Mouse (Mus musculus) ZHBTc4 (cell line): ENCODE data around the gene Ambra1.

Experiments
- DNase-seq: peaks from one replicate; pipeline ENCODE4 v3.0.0-alpha.2; 2011; ENCODE audit warnings: low read depth, low spot score

Gene Ambra1

DNA sequence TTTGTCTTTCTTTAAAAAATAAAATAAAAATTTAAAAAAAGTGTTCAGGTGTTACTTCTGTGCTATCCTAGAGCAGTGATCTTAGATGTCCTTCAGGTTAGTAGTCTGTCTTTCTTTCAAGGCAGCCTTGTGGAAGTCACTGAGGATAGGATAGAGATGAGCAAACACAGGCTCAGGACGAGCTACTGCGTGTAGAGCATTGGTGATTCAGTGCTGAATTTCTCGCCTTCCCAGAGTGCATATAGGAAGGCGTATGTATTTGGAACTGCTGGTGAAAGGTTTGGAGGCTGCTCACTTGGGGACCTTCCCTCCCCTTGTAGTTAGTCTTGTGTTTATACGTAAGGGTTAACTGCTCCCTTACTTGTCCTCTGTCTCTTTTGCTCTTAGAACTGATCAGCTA, 5.3 kb downstream of the Ambra1 start:
- DNase-seq = no peak

DNA sequence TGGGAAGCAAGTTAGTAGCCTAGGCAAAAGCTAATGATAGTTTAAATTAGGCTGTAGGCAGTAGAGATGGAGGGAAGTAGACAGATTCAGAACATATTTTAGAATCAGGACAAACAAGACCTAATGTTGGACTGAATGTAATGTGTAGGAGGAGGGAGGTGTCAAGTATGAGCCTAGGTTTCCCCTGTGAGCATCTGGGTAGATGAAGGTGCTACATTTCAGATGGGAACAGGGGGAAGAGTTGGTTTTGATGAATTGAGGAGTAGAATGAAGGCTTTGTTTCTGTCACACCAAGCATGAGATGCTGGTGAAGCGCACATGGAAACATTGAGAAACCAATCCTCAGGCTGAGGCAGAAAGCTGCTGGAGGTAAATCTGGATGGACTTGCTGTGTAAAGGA, 9.7 kb downstream of the Ambra1 start:
- DNase-seq = no peak

DNA sequence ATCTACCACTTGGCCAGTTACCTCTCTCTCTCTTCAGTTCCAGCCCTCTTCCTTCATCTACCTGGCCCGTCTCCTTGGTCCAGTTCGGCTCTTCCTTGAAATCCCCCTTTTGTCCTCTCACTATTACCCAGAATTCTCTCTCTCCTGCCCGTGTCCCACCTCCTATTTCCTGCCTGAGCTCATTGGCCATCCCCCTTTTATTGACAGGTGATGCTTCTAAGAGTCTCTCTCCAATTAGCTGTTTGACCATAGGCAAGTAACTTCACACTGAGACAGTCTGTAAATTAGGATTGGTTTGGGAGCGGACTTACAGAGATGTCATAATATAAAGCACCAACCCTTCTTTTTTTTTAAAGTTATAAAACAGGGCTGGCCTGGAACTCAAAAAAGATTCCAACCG, 14.8 kb downstream of the Ambra1 start:
- DNase-seq = peak; percentile 35

DNA sequence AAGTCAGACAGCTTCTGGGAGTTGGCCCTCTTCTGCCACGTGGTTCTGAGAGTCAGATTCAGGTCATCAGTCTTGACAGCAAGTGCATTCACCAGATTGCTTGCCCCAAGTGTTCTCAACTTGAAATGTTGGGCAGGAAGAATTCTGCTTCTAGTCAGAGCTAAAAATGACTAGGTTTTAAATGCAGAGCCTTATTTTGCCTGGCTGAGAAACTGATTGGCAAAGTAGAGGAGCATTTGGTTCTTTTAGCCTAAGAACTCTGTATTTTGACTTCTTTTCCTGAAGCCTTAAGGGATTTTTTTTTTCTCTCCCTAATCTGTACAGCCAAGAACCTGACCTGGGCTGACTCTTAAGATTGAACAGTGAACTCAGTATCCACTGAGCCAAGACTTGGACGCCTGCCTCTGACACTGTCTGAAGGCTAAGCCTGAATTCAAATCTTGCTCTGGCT, 19.9 kb downstream of the Ambra1 start:
- no peak for DNase-seq

DNA sequence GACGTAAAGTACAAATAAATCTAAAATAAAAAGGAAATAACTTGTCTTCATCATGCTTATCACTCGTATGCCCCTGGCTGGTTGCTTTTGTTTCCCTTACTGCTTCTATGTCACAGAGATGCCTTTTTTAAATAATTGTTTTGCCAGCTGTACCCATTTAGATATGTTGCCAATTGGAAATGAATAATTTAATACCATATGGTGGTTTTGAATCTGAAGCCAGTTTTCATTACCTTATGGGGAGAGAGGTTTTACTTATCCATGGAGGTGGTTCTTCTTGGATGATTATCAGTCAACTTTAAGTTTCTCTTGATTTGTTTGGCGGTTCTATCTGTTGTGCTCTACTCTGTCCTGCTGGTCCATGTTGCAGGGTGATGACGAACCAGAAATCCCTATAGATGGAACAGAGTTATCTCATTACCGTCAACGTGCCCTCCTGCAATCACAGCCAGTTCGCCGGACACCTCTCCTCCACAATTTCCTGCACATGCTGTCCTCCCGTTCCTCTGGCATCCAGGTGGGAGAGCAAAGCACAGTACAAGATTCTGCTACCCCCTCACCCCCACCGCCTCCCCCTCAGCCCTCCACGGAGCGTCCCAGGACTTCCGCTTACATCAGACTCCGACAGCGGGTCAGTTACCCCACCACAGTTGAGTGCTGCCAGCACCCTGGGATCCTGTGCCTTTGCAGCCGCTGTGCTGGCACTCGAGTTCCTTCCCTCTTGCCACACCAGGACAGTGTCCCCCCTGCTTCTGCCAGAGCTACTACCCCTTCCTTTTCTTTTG, 42.2 kb downstream of the Ambra1 start:
- no peak for DNase-seq

DNA sequence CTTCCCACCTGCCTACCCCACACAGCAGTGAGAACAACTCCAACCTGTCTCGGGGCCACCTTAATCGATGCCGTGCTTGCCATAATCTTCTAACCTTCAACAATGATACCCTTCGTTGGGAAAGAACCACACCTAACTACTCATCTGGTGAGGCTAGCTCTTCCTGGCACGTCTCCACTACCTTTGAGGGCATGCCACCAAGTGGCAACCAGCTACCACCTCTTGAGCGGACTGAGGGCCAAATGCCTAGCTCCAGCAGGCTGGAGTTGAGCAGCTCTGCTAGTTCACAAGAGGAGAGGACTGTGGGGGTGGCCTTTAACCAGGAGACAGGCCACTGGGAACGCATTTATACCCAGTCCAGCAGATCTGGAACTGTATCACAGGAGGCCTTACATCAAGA, 43.4 kb downstream of the Ambra1 start:
- DNase-seq = no peak

DNA sequence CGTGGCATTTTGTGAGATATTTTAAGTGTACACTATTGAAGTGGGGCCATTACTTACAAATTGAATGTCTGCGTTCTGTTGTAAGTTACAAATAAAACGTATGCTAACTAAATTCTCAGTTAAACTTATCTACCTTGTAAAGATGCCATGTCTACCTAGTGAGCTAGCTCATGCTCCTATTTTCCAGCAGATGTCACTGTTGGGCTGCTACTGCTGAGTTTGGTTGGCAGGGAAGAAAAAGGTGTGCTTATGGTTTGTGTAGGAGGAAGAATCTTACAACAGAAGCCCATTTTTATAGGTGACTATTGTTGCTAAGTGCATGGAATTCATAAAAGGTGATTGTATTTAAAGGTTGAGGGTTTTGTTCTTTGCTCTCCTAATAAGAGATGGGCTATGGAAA, 49.2 kb downstream of the Ambra1 start:
- DNase-seq = peak; percentile 57

DNA sequence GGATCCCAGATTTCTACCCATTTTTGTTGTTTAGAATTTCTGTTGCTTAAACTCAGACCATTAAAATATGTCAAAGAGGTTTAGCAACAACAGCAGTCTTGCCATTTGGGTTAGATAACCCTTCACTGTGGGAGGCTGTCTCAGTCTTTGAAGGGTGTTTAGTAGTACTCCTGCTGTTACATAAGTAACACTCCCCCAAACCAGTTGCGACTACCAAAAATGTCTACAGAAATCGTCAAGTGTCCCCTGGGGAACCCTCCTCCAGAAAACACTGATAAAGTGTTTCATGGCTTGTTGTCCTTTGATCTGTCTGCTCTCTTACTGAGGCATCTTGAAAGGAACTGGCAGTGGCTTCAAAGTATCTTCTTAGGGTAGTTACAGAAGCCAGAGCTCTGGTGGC, 61.7 kb downstream of the Ambra1 start:
- no peak for DNase-seq

DNA sequence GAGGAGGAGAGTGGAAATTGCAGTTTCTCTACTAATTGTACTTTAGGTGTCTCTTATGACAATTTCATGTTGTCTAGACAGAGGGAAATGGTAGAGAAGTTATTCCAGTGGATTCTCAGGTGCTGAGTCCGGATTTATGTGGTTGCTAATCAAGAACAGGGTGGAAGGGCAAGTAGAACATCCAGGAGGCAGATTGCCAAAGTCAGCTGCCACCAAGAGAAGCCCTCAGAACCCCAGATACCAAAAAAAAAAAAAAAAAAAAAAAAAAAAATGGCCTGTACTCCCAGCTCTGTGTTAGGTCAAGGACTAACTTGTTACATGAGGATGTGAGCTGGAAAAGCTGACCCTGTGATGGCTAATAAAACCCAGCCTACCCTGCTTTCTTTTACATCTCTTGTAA, 62.4 kb downstream of the Ambra1 start:
- DNase-seq = no peak

DNA sequence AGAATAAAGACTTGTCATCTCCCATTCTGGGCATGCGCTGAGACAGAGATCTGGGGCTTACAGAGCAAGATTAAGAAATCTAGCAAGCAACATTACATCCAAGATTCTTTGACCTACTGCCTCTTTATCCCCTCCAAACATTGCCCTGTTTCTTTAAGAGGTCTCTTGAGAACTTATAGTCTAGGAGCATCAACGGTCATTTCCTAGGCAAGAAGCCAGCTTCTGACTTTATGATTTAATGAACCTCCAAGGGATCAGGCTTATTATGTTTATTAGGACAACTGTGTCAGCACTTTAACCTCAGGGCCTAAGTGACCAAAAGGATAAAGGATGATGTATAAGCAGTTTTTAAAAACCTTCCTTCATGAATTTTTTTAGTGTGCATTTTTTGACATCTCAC, 64.5 kb downstream of the Ambra1 start:
- DNase-seq = no peak

DNA sequence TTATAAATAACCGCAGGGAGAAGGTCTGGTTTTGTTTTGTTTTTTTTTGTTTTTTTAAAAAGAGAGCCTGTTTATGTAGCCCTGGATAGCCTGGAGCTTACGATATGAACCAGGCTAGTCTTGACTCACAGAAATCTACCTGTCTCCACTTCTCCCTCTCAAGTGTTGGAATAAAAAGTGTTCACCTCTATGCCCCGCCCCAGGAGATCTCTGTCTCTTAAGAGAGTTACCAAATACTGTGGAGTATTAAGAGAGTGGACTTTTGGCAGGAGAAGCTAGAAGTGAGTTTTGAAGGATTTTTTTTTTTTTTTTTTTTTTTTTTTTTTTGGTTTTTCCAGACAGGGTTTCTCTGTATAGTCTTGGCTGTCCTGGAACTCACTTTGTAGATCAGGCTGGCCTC, 65.2 kb downstream of the Ambra1 start:
- DNase-seq = no peak

DNA sequence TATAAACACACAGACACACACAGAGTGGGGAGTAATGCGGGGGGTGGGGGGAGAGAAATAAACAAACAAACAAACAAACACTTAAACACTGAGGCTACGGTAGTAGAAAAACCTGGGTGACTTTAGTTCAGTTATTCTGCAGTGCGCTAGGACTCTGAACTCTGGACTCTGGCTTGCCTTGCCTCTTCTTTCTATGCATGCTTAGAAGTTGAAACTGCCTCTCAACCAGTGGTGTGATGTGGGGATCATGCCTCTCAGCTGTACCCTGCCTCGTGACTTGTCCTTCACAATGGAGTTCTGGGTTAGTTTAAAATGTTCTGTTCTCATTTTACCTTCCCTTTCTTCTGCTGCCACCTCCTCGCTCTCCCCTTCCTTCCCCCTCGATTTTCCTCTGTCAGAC, 81.5 kb downstream of the Ambra1 start:
- no peak for DNase-seq

DNA sequence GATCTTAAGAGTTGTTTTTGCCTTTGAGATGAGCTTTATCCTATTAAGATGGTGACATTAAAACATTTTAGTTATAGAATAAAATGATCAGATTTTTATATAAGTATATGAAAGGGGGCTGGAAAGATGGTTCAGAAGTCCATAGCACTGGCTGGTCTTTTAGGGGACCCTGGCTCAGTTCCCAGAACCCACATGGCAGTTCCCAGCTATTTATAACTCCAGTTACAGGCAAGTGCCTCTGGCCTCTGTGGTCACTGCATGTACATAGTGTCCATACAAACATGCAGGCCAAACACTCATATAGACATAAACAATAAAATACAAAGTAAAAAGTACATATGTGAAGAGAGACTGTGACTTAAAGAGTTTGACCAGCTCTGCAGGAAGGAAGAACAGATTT, 86.8 kb downstream of the Ambra1 start:
- no peak for DNase-seq

DNA sequence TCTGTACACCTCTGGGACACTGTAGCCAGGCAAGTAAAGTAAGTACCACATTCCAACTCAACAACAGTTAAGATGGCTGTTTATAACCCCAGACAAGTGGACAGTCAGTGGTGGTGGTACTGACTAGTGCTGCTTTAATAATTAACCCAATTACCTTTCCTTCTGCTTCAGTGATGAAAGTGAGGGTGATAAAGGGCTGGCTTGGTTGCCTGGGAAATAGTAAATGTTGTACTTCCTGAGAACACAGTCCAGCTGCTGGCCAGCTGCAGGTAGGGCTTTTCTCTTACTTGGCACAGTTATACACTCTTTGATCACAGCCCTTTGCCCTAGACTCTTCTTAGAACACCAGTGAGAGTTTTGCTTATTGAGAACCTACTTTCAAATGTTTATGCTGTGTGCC, 102.3 kb downstream of the Ambra1 start:
- no peak for DNase-seq

DNA sequence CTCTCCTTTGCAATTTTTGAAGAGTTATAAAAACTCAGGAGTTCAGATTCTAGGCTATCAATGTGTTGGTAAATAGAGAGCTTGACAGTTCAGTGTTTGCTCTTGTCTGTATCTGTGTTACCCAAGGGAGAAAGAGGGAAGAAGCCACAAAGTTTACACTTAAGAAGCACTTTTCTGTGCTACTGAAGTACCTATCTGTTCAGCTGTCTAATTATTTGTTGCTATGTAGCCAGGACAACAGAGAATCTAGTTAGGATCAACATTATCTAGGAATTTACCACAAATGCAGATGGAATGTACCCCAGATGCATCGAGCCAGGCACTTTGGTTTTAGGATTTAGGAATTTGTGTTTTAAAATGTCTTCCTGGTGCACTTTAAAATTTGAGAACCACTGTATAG, 104.3 kb downstream of the Ambra1 start:
- DNase-seq = no peak

DNA sequence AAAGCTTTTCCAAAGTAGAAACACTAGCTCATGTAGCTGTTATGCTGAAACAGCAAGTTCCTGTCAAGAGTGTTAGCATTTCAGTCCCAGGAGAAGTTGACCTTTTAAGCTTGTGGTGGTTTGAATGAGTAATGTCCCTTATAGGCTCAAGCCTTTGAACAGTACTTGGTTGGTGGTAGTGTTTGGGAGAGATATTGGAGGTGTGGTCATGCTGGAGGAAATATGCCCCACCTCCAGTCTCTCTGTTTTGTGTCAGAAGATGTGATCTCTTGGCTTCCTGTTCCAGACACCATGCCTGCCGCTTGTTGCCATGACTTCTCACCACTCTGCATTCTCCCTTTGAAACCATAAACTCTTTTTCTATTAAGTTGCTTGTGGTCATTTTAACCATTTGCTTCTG, 105.1 kb downstream of the Ambra1 start:
- DNase-seq = no peak

DNA sequence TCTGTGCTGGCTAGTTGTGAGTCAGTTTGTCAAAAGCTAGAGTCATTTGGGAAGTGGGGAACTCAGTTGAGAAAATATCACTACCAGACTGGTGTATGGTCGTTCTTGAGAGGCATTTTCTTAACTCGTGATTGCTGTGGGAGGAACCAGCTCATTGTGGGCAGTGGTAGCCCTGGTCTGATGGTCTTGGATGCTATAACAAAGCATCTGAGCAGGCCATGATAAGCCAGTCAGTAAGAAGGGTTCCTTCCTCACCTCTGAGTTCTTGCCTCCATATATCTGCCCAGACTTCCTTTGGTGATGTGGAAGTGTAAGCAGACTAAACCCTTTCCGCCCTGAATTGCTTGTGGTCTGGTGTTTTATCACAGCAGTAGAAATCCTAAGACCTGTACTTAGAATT, 105.7 kb downstream of the Ambra1 start:
- DNase-seq = no peak

DNA sequence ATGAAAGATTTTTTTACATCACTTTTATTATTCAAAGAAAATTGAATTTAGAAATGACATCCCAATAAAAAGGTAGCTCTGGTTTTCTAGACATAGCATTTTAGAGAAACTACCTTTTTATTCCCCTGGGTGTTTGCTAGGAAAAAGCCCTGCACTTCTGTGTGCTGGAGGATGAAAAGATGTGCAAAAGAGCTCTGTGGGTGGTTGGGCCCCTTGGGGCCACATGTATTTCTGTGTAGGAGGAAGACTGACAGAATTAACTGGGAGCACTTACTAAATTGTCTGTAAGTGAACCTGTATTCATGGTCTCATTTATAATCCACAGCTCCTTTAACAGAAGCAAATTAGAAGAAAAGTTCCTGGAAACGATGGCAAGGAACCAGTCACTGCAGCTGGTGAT, 114.2 kb downstream of the Ambra1 start:
- DNase-seq = no peak

DNA sequence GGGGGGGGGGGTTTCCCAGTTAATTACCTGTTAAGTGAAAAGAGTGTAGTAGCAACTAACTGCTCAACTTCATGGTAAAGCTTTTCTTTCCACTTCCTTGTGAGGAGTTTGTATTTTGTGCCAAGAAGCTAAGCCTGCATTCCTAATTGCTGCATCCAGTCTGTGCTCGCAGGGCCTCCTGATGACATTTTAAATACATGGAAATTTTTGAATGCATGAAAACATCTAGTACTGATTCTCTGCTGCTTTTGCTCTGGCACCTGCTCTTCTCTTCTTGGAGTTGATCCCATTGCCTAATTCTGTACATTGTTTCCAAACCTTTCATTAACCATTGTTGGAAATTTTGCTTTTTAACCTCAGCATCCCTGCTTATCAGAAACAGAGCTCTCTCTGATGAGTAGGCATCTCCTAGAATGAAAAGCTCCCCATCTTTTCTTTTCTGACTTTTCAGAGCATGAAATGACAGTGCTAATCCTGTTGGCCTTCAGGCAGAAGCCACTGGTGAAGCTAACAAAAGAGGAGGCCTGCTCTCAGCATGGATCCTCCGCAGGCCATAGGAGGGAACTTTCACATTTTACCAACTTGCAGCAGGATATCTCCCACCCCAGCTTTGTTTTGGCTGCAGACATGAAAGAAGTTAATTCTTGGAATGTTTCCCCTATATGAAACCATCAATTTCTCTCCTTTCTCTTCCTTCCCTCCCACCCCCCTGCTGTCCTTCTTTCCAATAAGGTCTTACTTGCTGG, 122.7 kb downstream of the Ambra1 start:
- no peak for DNase-seq

DNA sequence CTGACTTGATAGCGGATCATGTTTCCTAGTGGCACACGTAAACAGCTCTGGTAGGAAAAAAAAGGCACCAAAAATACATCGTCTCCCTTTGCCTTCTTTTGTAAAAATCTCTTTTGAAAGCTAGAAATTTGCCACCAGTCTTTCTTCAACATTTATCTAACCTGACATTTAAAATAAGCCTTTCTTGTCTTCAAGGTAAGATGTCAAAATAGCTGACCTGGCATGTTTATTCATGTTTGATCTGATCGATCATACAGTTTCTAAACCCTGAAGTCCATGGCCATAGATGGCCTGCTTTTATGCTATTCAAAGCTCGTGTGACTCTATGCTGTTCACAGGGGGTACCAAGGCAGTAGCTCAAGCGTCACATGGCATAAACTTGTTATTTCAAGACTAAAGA, 124.6 kb downstream of the Ambra1 start:
- no peak for DNase-seq

DNA sequence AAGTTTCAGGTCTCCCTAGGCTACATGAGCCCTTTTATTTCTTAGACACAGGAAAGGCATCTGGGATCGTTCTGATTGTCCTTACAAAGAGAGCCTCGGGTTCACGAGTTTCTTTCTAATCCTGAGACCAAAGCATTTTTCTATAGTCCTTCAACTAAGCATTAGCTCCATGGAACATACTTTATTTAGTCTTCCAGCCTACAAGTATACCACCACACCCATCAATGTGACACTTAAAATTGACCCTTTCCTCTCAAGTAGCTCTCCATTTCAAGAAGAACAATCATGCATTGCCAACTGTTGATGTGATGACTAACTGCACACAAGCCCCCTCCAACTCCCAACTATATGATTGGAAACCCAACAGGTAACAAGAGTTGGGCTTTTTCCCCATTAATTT, 127.0 kb downstream of the Ambra1 start:
- peak; percentile 7 for DNase-seq

DNA sequence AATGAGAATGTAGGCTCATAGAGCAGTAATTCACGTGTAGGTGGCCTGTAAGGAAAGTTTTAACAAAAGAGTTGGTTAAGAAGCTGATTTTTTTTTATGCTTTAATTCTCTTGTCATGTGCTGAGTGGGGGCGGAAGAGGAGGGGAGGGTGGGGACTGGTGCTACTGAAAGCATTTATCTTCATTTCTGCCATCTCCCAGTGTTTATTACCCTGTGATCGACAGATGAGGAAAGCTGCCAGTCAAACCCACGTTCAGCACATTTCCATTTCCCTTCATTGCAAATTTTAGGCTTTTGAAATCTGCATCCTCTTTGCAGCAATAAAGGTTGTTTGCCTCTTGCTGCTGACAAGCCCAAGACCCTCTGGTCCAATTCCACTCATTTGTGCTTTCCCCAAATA, 129.5 kb downstream of the Ambra1 start:
- no peak for DNase-seq

DNA sequence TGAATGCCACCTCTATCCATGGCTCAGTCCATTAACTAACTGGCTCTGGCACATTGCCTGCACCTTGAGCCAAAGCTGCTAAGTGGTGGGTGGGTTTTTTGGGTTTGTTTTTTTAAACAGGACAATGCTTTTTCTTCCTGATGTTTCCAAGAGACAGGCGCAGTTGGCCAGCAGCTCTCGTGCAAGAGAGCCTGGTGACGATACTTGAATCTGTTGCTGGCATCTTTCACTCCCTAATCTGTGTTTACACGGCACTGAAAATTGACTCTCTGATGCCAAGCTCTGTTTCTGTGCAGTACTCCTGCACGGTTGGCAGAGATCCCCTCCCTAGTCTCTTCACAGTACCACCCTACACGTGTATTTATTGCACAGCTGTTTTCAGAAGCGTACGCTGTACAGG, 140.8 kb downstream of the Ambra1 start:
- DNase-seq = no peak
